Mouse (Mus musculus) layer of hippocampus, adult 2 months (tissue): ENCODE results near the gene Crb3. TPM values are rescaled to one million over a fixed set of nuclear protein-coding genes. Genes with fewer than 3 reads are reported as not detected.
A peak's percentile ranks its signal among the peaks of the same experiment; 100 is the strongest.

Experiments
- DNase-seq, 2 experiments: peaks; one replicate each; pipeline ENCODE4 v3.0.0; 2022; ENCODE audit warnings: low spot score in 2 of 2
- H3K27ac ChIP-seq: fragments of 200-600 bp; 2 replicates; pipeline ENCODE4 v1.8.1; 2022
- H3K4me3 ChIP-seq: fragments of 200-600 bp; 2 replicates; pipeline ENCODE4 v1.8.1; 2022; ENCODE audit warnings: mild to moderate bottlenecking
- CTCF ChIP-seq: fragments of 200-600 bp; conservative IDR thresholded peaks from 2 replicates; pipeline ENCODE4 v1.8.1; 2022; ENCODE audit warnings: antibody characterized with exemption, mild to moderate bottlenecking, moderate library complexity
- total RNA-seq, 2 experiments: library from RNA; stranded (reverse); gene quantifications; 2 replicates each; pipeline ENCODE4 v1.2.3; 2021

Gene Crb3
- total RNA-seq, 2 experiments from 2014 or later = 0.64 TPM; not detected in 1

- no peak for DNase-seq
- Histone ChIP-seq H3K27ac (no peak overlapping the region), H3K4me3 (no peak overlapping the region)
- no peak for TF ChIP-seq CTCF
Observed at GRCm38 (mm10) chr17:57102276-57102675, 43.4 kb downstream of the Crb3 start.

GRCm38 (mm10) chr17:57104496-57104895 is 45.6 kb downstream of the Crb3 start:
- no peak for TF ChIP-seq CTCF
- Histone ChIP-seq H3K4me3 (peak overlapping the region; percentile 38; the same call in 1 of the 2 replicates), H3K27ac (no peak overlapping the region)
- no peak for DNase-seq

- peak within 1 kb of the TSS; percentile 75 for H3K4me3 ChIP-seq
- TF ChIP-seq CTCF = no peak
- no peak for DNase-seq
- H3K27ac ChIP-seq = peak within 1 kb of the TSS; percentile 61; the same call in 1 of the 2 replicates
Observed at GRCm38 (mm10) chr17:57105181-57106034, 46.5 kb downstream of the Crb3 start, which contains the start of gene Tnfsf9. Gene Tnfsf9, plus strand, starts transcription at chr17:57105325.

GRCm38 (mm10) chr17:57106035-57106368 is 47.1 kb downstream of the Crb3 start:
- peak overlapping the region; percentile 75 for H3K4me3 ChIP-seq
- TF ChIP-seq CTCF = no peak
- H3K27ac ChIP-seq = no peak overlapping the region
- no peak for DNase-seq

GRCm38 (mm10) chr17:57107064-57107463 is 48.2 kb downstream of the Crb3 start:
- TF ChIP-seq CTCF = no peak
- Histone ChIP-seq H3K4me3 (no peak overlapping the region), H3K27ac (no peak overlapping the region)
- no peak for DNase-seq

- no peak for DNase-seq
- Histone ChIP-seq H3K27ac (no peak overlapping the region), H3K4me3 (no peak overlapping the region)
- TF ChIP-seq CTCF = no peak
Observed at GRCm38 (mm10) chr17:57108040-57108665, 49.2 kb downstream of the Crb3 start.

- TF ChIP-seq CTCF = no peak
- no peak for DNase-seq
- Histone ChIP-seq H3K27ac (no peak overlapping the region), H3K4me3 (no peak overlapping the region)
Observed at GRCm38 (mm10) chr17:57108666-57109171, 49.8 kb downstream of the Crb3 start.

- no peak for DNase-seq
- no peak for TF ChIP-seq CTCF
- H3K4me3 ChIP-seq = no peak overlapping the region
Observed at GRCm38 (mm10) chr17:57110005-57110404, 51.1 kb downstream of the Crb3 start.

GRCm38 (mm10) chr17:57112768-57113474 is 54.0 kb downstream of the Crb3 start:
- no peak for DNase-seq
- no peak overlapping the region for H3K4me3 ChIP-seq
- H3K27ac ChIP-seq = no peak overlapping the region
- TF ChIP-seq CTCF = no peak

More at GRCm38 (mm10) chr17:57110005-57110404, 51.1 kb downstream of the Crb3 start:
- H3K27ac ChIP-seq = no peak overlapping the region

Other genes with a start within 250 kb of the Crb3 start
- 1 to 10 TPM; 5.4 to 6.4 TPM for gene Rfx2, start 228.1 kb upstream of the Crb3 start, total RNA-seq
- gene Acsbg2, start 184.7 kb upstream of the Crb3 start, total RNA-seq = not detected
- under 1 TPM; 0.13 to 0.22 TPM for gene 1700061G19Rik, start 183.6 kb upstream of the Crb3 start, total RNA-seq
- gene Mllt1, start 123.7 kb upstream of the Crb3 start, total RNA-seq = 10 to 100 TPM; 81.0 to 87.5 TPM
- gene Acer1, start 77.0 kb upstream of the Crb3 start, total RNA-seq = not detected
- gene Clpp, start 68.8 kb upstream of the Crb3 start, total RNA-seq = 10 to 100 TPM; 70.3 to 71.1 TPM
- gene Alkbh7, start 61.8 kb upstream of the Crb3 start, total RNA-seq = 10 to 100 TPM; 23.9 to 24.0 TPM
- not detected for gene Pspn, start 59.1 kb upstream of the Crb3 start, total RNA-seq
- gene Gtf2f1, start 47.8 kb upstream of the Crb3 start, total RNA-seq = 10 to 100 TPM; 61.2 to 63.2 TPM
- gene Gm17949, start 47.6 kb upstream of the Crb3 start, total RNA-seq = under 1 TPM in 1 of 2 experiments, not detected in 1; 0.64 TPM
- 100 to 1,000 TPM; 115 to 120 TPM for gene Khsrp, start 27.6 kb upstream of the Crb3 start, total RNA-seq
- not detected for gene Slc25a41, start 17.5 kb upstream of the Crb3 start, total RNA-seq
- 100 to 1,000 TPM; 373 to 393 TPM for gene Slc25a23, start 758 bp downstream of the Crb3 start, total RNA-seq
- gene Dennd1c, start 19.4 kb downstream of the Crb3 start, total RNA-seq = 1 to 10 TPM; 1.4 to 2.0 TPM
- gene Tubb4a, start 28.7 kb downstream of the Crb3 start, total RNA-seq = 100 to 1,000 TPM; 558 TPM
- under 1 TPM; 0.37 to 0.38 TPM for gene Tnfsf9, start 46.2 kb downstream of the Crb3 start, total RNA-seq
- not detected for gene Cd70, start 90.7 kb downstream of the Crb3 start, total RNA-seq
- gene Tnfsf14, start 135.1 kb downstream of the Crb3 start, total RNA-seq = not detected
- gene C3, start 169.0 kb downstream of the Crb3 start, total RNA-seq = under 1 TPM; 0.97 to 0.98 TPM
- 10 to 100 TPM; 24.0 to 24.8 TPM for gene Gpr108, start 189.3 kb downstream of the Crb3 start, total RNA-seq
- gene Trip10, start 190.3 kb downstream of the Crb3 start, total RNA-seq = 1 to 10 TPM; 8.2 to 9.8 TPM
- 1 to 10 TPM; 2.8 to 3.2 TPM for gene Vav1, start 220.0 kb downstream of the Crb3 start, total RNA-seq